Mouse (Mus musculus): ENCODE data around the gene Tas2r107. TPM values are rescaled to one million over a fixed set of nuclear protein-coding genes. Genes with fewer than 3 reads are reported as not detected.

Tas2r107 gene
- polyA plus RNA-seq (2012; rRNA removed), result not detected in 2 replicates

DNA sequence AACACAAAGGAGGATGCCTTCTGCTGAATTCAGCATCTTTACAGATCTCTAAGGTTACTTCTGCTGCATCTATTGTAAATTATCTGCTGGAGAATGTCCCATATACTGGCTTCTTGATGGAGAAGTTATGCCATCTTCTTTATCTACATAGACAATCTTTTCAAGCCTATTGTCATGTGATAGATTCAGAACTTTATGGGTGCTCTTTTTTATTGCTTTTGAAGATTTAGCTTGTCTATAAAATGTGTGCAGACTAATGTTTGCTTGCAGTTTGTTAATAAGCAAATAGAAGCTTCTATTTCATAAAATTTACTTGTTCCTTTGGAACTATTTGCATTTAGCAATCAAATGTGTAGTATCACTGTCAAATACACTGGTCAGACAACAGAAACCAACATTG is at the start of gene Tas2r107:
TSS of gene Tas2r107 (minus strand) at position 101 of the 400 bp plus-strand sequence.

DNA sequence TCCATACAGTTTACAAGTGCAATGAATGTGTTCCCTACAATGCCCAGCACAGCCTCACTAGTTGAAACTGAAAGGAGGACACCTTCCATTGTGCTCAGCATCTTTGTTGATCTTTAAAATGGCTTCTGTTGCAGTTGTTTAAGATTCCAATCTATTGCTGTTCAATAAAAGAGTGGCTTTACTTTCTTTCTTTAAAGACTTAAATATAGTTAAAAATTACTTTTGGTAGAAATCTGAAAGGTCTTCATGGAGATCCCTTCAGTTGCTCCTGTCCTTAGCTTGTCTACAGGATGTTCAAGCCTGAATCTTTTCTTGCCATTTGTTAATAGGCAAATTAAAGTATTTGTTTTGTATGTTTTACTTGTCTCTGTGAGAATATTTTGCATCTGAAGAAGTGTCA is 30.0 kb upstream of the Tas2r107 start, which contains the start of gene Tas2r114:
TSS of gene Tas2r114 (minus strand) at position 101 of the 400 bp plus-strand sequence.

DNA sequence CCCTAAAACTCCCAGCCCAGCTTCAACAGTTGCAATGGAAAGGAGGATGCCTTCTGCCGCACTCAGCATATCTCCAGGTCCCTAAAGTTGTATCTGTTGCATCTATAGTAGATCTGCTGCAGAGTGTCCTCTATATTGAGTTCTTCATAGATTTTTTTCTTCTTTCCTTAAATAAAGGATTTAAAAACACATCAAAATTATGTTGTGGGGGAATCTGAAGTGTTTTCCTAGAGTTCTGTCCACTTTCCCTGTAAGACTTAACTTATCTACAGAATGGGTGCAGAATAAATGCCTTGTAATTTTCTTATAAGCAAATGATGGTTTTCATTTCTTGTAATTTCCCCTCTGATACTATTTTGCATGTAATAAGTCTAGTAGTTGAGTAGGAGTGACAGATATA is 27.4 kb upstream of the Tas2r107 start, which contains the start of gene Tas2r105:
TSS of gene Tas2r105 (minus strand) at position 101 of the 400 bp plus-strand sequence.

DNA sequence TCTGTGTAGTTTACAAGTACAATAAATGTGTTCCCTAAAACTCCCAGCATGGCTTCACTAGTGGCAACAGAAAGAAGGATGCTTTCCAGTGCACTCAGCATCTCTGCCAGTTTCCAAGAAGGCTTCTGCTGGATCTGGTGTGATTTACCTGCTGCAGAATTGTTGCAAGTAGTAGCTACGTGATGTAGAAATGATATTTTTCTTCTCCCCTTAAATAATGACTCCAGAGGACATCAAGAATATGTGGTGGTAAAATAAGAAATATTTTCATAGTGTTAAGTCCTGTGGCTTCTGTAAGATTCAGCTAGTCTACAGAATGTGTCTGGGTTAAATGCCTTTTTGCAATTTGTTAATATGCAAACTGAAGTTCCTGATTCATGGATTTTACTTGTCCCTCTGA is 25.7 kb upstream of the Tas2r107 start, which contains the start of gene Tas2r104:
TSS of gene Tas2r104 (minus strand) at position 101 of the 400 bp plus-strand sequence.

DNA sequence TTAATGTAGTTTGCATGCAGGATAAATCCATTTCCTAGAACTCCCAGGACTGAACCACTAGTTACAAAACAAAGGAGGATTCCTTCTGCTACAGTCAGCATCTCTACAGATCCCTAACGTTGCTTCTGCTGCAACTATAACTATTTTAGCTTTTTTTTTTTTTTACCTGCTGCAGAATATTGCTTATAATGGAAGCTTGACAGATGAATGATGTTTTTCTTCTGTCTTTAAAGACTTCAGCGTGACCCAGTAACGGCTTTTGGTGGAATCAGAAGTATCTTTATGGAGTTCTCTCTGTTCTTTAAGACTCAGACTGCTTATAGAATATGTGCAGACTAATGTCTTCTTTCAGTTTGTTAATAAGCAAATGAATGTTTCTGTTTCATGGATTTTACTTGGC is 18.8 kb upstream of the Tas2r107 start, which contains the start of gene Tas2r106:
TSS of gene Tas2r106 (minus strand) at position 101 of the 400 bp plus-strand sequence.

DNA sequence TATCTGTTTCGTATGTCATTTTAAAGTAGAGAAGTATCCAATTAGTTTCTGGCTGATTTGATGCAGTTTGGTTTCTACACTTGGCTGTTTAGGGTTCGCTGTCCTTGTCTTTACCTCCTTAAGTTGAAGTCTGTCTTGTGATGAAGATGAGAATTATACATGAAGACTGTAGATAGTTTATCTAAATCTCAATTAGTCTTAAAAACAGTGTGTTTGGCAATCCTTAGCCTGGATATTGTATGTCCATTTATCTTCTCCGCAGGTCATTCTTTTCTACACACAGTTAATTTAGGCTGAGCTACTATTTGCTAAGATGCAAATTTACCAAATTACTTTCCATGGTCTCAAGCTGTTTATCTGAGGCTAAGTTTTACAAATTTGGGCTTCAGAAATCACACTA is 29.1 kb downstream of the Tas2r107 start, which contains the start of gene Tas2r130:
TSS of gene Tas2r130 (minus strand) at position 101 of the 400 bp plus-strand sequence.

Other genes with a start within 250 kb of the Tas2r107 start
- not detected in 2 replicates for gene 5430401F13Rik, start 173.7 kb downstream of the Tas2r107 start, polyA plus RNA-seq (2012; rRNA removed)
- not detected in 2 replicates for gene Gm6619, start 173.7 kb downstream of the Tas2r107 start, polyA plus RNA-seq (2012; rRNA removed)
- gene Tas2r130, start 29.2 kb downstream of the Tas2r107 start, polyA plus RNA-seq (2012; rRNA removed), result not detected in 2 replicates
- not detected in 2 replicates for gene Tas2r106, start 18.7 kb upstream of the Tas2r107 start, polyA plus RNA-seq (2012; rRNA removed)
- not detected in 2 replicates for gene Tas2r104, start 25.6 kb upstream of the Tas2r107 start, polyA plus RNA-seq (2012; rRNA removed)
- gene Tas2r105, start 27.3 kb upstream of the Tas2r107 start, polyA plus RNA-seq (2012; rRNA removed), result not detected in 2 replicates
- not detected in 2 replicates for gene Tas2r114, start 29.9 kb upstream of the Tas2r107 start, polyA plus RNA-seq (2012; rRNA removed)